Mouse (Mus musculus) lung, adult 10 weeks (tissue): ENCODE data around the gene Gpx2. TPM values are rescaled to one million over a fixed set of nuclear protein-coding genes. Genes with fewer than 3 reads are reported as not detected.

Source experiments
- polyA plus RNA-seq: library from polyadenylated mRNA; stranded (reverse); fragments of 350-450 nt; fragmentation: Illumina TruSeq; extraction: RNeasy Lipid Tissue Mini Kit (QIAGEN cat#74804); gene quantifications from one replicate; pipeline ENCODE4 v1.2.3, GENCODE M21; 2014; ENCODE audit warnings: low read depth, low replicate concordance; ENCODE audit not compliant: insufficient read depth

Gpx2 gene
- 53.5 TPM for polyA plus RNA-seq

DNA sequence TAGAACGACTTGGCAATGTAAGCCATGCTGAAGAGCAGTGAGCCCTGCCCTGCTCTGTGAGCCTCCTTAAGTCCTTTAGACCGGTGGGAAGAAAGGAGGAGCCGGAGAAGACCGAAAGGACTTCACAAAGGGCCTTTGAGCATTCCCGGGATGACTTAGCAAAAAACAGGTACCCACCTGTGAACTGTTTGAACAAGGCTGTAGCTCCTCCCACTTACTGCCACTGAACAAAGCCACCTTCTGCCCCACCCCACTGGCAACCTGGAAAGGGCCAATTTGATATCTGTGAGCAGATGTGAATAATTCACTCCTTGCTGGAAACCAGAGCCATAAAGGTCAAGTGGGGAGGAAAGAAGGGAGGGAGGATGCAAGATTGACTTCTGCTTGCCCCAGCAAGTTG is at the start of gene Gpx2:
TSS of gene Gpx2 (minus strand) at position 205 of the 400 bp plus-strand sequence.

DNA sequence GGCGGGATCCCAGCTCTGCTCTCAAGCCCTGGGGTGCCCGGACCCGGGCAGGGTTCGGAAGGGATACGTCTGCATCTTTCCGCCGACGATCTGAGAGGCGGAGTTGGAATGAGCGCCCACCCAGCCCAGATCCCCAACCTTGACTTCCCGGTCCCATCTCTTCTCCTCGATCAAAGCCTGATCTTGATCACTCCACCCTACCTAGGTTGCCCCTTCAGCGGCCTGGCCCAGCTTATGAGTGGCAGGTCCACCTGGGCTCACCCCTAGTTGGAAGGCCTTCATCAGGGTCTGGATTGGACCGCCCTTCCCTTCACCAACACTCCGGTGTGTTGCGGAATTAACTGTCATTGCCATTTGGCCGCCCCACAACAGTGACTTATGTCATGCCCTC is 27.3 kb upstream of the Gpx2 start, which contains the start of gene Rab15:
TSS of gene Rab15 (minus strand) at position 258 of the 391 bp plus-strand sequence.

DNA sequence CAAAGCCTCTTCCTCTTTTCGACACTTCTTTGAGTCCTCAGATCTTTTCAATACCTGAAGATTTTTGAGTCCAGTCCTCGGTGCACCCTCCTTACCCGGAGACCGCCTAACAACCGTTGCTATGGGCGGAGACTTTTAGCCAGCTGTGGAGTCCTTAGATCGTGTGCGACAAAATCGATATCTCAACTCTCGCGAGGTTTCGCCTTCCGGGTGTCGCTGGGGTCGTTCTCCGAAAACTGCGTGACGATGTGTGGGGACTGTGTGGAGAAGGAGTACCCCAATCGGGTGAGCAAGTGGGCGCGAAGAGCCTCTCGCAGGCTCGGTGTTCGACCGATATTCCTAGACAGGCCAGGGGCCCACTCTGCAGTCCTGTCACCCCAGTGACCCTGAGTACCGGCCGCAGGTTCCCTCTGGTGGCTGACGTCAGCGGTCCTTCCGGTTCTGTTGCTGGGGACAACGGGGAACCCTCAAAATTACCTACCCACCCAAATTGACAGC is 30.0 kb downstream of the Gpx2 start, which contains the start of the genes Churc1 and Fntb:
TSS of gene Churc1 (plus strand) at position 185 of the 498 bp plus-strand sequence.
TSS of gene Fntb (plus strand) at position 236 of the 498 bp plus-strand sequence.

Other genes starting within 250 kb of the Gpx2 start
- 0.46 TPM for gene Sptb, start 85.0 kb downstream of the Gpx2 start, polyA plus RNA-seq
- gene Churc1, start 30.0 kb downstream of the Gpx2 start, polyA plus RNA-seq: 113 TPM
- 7.6 TPM for gene Fntb, start 30.0 kb downstream of the Gpx2 start, polyA plus RNA-seq
- 10.1 TPM for gene Rab15, start 27.4 kb upstream of the Gpx2 start, polyA plus RNA-seq
- gene Max, start 166.6 kb upstream of the Gpx2 start, polyA plus RNA-seq: 66.2 TPM